Mouse (Mus musculus): ENCODE measurements at regions not wholly inside any gene's neighbourhood (a gene's known extent, or its start where the extent isn't known, plus 50 kb on each side); places are given as distances from the start of the nearest gene placed in this dataset.

DNA sequence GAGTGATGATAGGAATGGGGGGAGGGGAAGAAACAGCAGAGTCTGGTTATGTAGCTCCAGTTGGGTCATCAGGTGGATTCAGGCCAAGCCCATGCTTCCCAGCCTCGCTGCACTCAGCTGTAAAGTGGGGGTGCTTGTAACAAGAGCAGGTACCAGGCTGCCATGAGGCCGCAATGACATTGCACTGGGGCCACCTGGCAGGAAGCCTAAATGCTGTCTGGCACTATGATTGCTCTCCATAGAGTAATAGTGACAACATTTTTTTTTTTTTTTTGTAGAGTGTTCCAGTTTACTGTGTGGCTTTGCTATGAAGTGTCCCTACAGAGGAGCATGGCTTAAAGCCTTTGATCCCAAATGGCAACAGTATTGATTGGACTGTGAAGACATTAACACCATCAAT lies 171.9 kb upstream of the Prok2 start:
- no peak for TF ChIP-seq CTCF (IDR thresholded peaks at IDR 0.05; ENCODE audit: insufficient read depth, low read depth, low read length)
- TF ChIP-seq POLR2A (IDR thresholded peaks at IDR 0.05; ENCODE audit: insufficient read depth, low read depth, low read length), result no peak

Data from olfactory bulb, adult 2 months (tissue).